Mouse (Mus musculus): ENCODE results near the gene Gm12258.
A peak's percentile ranks its signal among the peaks of the same experiment; 100 is the strongest.
"Not testable (repeated sequence)": the region's sequence is repeated elsewhere in the genome, so short reads cannot be mapped to it uniquely, and the experiment has no call there.

The Gm12258 gene

DNA sequence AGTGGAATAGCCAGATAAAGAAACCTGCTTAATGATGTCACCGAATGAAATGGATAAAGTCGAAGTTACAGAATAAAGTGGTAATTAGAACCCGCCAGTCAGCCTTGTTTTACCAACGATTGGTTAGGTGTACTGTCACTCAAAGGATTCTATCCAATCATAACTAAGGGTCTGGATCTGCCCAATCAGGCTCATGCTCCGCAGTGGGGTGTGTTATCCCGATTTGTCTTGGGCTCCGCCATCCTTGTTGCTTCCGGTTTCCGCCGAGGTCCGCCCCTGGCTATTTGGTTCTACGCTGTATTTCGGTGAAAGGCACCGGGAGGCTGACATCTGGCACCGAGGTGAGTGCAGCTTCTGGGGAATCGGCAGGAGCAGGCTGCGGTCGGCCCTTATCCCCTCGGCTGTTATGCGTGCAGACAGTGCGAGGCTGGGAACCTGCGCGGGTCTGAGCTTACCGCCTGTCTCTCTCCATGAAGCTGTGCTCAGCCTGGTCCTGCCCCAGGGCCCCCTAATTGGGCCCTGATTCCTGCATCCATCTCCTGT lies at the start of gene Gm12258:
Gene Gm12258 (plus strand): TSS at position 240 of the 543 bp plus-strand sequence.
- DNase-seq = peak; percentile 84 to 88

DNA sequence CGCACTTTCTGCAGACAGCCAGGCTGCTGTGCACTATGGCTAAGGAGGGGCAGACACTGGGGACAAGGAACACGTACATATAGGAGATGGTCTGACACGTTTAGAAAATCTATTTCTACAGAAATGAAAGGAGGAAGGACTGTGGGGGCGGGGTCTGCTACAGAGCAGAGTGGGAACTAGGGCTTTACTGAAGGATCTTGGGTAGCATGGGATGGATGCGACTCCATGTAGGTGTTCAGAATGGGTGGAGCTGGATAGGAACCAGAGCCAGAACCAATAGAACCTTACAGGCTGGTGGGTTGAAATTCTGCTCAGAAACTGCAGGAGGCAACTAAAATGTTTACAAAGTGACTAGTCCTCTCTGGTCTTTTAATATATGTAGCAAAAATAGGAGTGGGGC lies 47.2 kb upstream of the Gm12258 start:
- DNase-seq = no peak

DNA sequence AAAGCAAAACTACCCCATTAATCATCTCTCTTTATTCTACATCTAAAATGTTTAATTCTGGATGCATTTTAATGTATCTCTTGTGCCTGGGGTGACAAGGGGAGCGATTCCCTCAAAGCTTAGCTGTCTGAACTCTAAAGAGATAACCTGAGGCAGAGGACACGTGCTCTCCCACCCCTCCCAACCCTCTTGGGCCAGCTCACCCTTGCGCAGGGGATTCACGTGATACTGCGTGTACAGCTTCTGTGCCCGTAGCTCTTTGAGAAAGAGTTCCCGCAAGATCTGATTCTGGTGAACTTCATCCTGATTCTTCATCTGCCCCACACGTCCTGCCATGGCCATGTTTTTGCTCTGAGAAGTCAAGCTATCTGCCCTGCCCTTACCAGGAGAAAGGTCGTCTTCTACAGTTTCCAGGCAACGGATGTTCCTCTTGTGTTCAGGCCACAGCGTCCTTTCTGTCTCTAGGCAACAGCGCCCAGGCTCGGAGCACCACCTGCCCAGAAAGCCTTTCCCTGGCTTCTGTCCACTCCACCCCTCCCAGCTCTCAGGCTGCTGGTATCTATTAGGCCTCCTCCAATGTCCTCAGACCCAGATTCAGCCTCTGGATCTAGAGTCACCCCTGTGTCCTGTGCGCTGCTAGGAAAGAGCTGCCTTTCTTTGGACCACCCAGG lies 45.3 kb upstream of the Gm12258 start, which contains the start of gene Fam183b:
Gene Fam183b (minus strand): TSS at position 403 of the 671 bp plus-strand sequence.
- DNase-seq = peak; percentile 46 to 60

DNA sequence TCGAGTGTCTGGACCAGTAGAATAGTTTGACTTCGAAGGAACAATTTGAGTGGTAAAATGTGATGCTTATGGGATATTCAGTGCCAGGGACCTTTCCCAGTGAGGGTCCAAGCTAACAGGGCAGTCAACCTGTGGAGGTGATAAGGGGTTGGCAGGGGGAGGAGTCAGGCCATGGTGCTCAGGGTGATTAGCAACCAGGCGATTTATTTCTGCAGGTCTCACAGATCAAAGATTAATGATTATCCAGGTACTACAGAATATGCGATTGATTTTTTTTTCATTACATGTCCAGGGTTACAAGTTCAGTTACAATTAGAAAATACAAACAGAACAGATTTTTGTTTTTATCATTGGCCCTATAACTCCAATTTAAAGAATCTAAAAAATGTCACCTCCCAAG lies 43.1 kb upstream of the Gm12258 start:
- no peak for DNase-seq

DNA sequence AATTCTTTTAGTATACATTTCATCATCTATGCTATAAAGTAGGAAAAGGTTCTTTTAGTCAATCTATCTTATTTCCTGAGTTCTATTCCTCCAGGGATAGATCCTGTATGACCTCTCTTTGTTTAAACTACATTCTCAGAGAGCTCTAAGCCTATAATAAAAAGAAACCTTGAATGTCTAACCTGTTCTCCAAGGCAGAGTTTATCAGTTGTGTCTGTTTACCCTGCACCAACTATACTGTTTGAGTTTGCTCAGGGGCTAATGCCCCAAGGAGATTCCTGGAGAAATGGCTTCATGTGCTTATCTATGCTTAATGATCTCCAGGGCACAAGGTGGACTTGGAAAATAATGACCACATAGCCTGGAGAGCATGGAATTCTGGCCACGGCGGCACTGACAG lies 42.6 kb upstream of the Gm12258 start:
- no peak for DNase-seq

DNA sequence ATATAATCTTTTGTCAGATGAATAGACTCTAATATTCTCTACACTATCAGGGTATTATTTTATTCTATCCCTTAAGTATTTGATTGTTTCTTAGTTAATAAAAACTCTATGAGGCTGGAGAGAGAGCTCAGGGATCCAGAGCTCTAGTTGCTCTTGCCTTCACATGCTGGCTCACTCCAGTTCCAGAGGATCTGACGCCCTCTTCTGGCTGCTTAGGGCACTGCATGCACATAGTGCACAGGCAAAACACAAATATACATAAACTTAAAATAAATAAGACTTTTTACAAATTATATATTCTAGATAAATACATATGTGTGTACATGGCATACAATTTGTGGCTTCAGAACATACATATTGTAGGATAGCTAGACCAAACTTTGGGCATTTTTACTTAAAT lies 35.0 kb upstream of the Gm12258 start:
- no peak for DNase-seq

DNA sequence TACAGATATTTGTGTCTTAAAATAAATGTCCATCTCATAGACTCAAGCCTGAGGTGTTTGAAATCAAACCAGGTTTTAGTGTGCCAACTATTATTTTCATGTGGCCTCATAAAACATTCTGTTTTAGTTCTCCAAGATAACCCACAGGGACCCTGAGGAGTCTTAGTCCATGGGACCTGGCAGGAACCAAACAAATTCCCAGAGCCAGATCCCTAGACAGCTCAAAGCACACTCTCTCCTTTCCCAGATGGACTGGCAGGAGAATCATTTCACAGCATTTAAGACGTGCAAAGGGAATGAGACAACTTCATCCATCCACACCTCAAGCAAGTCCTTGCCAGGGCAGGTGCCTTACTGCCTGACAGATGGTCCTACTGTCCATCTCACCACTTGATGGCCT lies 32.3 kb upstream of the Gm12258 start, which contains the start of gene Olfr313:
Gene Olfr313 (plus strand): TSS at position 301 of the 400 bp plus-strand sequence.
- not testable (repeated sequence) for DNase-seq

DNA sequence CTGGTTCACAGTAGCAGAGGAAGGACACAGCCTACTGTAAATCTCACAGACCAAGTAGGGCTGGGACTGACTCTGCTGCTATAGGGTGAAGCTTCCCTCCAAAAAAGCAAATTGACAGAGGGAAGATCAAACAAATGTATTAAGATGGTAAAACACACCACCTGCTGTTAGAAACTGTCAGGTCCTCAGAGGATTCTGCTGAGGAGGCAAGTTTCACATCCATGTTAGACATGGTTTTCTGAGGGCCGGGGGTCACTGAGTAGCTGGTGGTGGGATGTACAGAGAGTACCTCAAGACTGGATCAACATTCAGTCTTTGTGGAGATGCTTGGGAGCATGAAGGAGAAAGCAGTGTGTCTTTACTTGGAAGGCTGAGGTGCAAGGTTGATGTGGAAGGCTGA lies 31.3 kb upstream of the Gm12258 start:
- DNase-seq = no peak

DNA sequence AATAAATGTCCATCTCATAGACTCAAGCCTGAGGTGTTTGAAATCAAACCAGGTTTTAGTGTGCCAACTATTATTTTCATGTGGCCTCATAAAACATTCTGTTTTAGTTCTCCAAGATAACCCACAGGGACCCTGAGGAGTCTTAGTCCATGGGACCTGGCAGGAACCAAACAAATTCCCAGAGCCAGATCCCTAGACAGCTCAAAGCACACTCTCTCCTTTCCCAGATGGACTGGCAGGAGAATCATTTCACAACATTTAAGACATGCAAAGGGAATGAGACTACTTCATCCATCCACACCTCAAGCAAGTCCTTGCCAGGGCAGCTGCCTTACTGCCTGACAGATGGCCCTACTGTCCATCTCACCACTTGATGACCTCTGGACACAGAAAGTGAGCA lies 18.0 kb upstream of the Gm12258 start, which contains the start of gene Olfr312:
Gene Olfr312 (plus strand): TSS at position 301 of the 400 bp plus-strand sequence.
- DNase-seq = not testable (repeated sequence)

DNA sequence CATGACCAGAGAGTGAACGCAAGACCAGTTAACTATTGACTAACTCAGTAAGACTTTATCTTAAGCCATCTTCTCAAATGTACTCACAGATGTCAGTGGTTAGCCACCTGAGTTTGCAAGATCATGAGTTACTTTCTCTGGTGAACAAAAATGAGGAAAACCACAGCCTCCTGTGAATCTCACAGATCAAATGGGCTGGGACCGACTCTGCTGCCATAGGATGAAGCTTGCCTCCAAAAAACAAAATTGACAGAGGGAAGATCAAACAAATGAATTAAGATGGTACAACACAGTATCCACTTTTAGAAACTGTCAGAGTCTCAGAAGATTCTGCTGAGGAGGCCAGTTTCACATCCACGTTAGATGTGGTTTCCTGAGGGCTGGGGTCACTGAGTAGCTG lies 17.2 kb upstream of the Gm12258 start:
- DNase-seq = no peak

DNA sequence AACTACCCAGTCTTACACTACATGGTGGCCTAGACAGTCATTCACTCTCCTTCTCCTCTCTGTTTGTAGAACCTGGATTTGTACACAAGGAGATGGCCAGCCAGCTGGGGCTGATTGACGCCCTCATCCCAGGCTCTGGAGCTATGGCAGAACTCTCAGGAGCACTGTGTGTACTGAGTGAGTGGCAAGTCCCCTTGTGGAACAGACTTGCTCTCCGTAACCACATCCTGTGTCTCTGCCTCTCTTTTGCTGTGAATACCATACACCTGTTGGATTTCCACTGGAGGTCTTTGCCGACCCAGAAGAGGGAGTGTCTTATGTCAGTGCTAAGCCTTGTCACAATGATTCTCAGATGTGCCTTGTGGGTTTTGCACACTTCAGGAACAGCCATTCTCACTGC lies 14.4 kb upstream of the Gm12258 start:
- DNase-seq = not testable (repeated sequence)

DNA sequence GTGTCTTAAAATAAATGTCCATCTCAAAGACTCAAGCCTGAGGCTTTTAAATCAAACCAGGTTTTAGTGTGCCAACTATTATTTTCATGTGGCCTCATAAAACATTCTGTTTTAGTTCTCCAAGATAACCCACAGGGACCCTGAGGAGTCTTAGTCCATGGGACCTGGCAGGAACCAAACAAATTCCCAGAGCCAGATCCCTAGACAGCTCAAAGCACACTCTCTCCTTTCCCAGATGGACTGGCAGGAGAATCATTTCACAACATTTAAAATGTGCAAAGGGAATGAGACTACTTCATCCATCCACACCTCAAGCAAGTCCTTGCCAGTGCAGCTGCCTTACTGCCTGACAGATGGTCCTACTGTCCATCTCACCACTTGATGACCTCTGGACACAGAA lies 8.0 kb upstream of the Gm12258 start, which contains the start of gene Olfr311:
Gene Olfr311 (plus strand): TSS at position 301 of the 400 bp plus-strand sequence.
- DNase-seq = not testable (repeated sequence)

DNA sequence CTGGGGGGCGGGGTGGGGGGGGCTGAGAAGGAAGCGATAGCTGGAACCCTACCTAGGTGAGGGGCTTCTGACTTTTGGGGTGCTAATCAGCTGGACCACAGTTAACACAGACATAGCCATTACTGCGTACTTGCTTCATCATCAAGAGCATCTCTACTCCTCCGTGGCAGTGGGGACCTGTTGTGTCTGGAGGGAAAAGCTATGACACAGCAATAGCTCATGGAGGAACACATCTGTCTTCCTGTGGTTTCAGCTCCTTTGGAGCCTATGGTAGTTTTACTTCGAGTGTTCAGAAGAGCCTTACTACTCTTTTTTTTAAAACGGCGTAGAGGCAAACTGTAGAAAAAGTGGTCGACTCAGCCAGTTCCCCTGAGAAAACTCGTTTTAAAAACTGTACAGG lies 678 bp downstream of the Gm12258 start:
- no peak for DNase-seq

DNA sequence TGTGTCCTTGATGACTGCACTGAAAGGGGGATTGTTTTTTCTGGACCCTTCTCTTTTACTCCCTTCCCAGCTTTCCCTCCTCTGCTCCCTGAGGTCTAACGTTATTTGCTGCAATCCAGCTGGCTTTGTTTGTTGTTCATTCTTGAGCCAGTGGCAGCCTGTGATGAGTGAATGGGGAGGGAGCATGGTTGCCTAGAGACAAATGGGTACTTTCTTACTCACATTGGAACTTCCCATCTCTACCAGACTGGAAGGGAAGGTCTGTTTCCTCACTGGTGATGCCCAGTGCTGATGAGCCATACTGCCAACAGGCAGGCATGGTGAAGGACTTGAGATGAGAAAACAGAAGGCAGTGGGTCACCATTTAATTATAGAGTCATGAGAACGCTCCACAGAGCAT lies 2.8 kb downstream of the Gm12258 start:
- no peak for DNase-seq

DNA sequence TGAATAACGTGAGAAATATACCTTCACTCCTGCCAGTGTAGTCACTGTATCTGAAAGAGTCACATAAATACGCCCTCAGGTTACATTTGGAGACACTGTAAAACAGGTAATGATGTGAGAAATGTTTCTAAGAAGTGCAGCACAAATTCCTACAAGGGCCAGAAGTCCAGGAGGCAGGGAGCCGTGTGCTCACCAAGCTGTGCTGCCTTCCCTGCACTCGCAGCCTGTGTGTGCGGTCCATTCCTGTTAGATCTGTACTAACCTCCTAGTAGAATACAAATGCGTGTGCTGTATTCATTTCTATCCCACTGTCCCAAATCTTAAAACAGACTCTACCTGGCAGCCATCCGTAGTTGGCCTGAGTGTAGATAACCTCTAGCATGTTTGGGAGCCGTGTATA lies 13.8 kb downstream of the Gm12258 start:
- no peak for DNase-seq

DNA sequence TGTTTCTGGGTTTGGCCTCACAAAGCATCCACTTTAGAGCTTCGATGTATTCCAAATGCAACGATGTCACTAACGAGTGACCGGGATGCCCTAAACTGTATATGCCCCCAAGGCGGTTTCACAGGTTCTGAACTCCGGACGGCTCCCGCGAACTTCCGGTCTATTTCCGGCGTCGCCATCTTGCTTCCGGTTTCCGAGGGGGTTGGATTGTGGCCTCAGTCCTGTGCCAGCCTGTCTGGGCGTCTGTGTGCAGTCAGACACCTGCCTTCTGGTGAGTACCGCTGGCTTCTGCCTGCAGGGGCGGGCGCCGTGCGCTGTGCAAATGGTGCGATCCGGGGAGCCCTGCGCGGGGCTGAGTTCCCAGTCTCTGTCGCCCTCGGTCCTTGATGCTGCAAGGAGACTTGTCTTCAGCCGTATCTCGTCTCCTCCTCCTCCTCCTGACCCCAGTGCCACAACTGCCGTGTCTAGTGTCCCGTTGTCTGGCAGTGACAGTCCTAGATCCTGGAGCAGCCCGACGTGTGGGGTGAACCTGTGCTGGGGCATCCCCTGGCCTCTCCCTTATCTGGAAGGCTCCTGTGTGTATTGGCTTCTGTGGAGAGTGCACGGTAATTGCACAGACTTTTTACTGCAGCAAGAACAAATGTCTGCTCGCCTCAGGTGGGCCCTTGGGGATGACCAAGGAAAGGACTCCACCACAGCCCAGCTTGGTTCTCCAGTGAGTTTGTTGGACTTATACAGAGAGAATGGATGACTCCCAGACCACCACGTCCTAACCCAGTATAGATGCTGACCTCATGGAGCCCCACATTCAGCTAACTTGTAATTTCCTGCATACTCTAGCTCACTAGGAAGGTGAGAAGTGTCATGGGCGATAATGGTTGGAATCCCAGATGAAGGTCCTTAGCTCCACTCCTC lies 20.3 kb downstream of the Gm12258 start, which contains the start of gene 2810021J22Rik:
Gene 2810021J22Rik (plus strand): TSS at position 178 of the 915 bp plus-strand sequence.
- peak; percentile 85 to 87 for DNase-seq

DNA sequence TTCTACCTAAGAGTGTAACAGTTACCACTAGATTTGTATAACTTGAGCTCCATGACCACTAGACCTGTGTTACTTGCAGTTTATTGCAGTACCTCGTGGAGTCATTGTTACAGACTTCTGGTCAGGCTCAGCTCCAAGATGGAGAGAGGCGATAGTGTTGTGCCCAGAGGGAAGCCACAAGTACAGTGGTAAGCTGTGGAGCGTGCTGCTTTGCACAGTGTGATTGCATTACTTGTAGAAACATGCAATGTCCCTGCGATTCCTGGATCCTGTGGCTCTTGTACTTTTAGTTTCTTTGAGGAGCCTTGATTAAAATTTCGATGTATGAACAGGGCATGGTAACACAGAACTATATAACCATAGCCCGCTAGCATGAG lies 21.0 kb downstream of the Gm12258 start:
- DNase-seq = no peak

DNA sequence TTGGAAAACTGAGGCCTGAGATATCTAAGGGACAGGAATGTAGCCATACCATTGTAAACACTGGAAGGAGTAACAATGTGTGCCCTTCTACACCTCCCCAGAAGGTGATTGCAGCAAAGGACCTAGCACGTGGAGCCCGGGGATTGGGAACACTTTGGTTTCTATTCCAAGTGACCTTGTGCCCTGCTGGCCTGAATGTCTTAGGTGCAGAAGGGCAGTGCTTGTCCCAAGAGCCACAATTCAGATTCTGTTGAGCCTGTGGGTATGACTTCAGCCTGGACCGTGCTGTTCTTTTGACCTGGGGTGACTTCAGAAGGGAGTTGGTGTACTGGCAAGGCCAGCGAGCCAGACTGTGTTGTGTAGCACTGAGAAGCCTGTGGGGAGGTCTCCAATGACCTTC lies 24.0 kb downstream of the Gm12258 start:
- no peak for DNase-seq

DNA sequence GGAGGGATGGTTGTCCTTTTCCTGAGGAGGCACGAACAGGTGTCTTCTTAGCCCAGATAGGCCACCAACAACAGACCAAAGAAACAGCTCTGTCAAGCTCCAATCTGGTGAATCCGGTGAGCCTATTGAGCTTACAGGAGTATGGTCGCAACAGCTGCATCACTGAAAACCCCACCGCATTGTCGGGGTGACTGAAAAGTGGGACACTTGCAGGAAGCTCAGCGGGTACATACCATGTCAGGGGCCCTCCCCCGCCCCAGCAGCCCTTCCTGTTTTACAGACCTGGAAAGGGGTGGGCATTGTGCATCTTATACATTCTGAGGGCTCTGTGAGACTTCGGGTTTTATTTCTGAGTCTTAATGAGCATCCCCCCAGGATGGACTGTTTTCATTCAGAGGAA lies 36.8 kb downstream of the Gm12258 start:
- DNase-seq = no peak

DNA sequence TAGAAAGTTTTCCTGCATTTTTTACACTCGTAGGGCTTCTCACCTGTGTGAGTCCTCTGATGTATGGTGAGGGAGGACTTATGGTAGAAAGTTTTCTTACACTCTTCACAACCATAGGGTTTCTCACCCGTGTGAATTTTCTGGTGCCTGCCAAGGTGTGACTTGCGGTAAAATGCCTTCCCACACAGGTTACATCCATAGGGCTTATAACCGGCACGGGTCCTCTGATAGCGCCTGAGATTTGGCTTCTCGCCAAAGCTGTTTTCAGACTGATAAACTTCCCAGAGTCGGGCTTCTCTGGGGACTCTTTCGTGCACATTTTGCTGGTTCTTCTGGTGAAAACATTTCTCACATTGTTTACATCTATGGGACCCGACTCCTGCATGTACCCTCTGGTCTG lies 43.6 kb downstream of the Gm12258 start:
- DNase-seq = no peak

DNA sequence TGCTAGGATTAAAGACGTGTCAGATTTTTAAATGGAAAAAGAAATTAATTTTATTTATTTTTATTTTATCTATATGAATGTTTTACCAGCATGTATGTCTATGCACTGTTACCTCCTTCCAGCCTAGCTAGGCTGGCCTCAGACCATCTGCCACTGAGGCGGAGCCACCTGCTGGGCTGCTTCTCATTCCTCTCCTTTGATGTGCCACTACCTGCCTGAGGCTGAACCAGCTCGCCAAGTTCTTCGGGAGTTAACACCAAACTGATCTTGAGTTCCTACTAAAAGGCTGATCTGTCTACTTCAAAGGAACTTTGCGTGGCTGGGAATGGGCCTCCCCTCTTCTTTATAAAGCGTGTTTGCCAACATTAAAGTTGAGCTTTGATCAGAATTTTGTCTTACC lies 47.5 kb downstream of the Gm12258 start:
- peak; percentile 30 to 61 for DNase-seq

DNA sequence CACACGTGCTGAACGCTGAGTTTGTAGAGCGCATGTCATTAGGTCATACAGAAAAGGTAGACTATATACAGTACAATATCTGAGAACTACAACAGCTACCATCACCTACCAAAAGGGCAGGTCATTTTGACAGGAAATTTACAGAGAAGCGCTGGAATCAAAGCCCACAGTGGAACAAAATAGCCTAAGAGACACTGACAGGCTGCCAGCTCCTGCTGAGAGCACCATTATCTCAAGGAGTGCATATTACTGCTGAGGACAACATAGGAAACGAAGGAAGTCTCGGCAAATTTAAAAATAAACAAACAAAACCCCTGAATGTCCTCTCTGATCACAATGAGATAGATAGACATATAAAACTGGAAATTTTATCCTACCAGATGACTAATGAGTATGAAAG lies 50.5 kb downstream of the Gm12258 start:
- peak in 1 of 2 experiments; percentile 44 for DNase-seq

DNA sequence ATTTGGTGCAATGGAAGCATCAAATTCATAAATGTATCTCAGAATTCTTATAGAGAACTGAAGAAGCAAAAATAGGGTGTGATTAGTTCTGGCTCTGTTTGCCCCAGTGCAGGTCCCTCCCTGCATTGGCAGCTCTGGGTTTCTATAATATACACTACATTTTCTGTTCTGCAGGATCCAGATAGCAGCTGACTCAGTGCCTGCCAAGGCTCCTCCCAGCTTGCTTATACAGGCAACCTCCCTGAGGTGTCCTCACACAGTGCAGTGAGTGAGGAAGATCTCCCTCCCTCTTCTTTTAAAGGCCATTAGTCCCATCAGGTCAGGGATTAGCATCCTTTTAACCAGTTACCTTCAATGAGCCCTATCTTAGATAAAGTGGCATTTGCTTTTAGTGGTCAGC lies 54.1 kb downstream of the Gm12258 start:
- no peak for DNase-seq
